Mouse (Mus musculus): ENCODE data around the gene Kcnj2.

GRCm38 (mm10) chr11:111022681-111023281 is 43.2 kb upstream of the Kcnj2 start:
- no peak for TF ChIP-seq CTCF (IDR thresholded peaks at IDR 0.05; ENCODE audit: low read depth)
- no peak for TF ChIP-seq EP300 (optimal IDR thresholded peaks at IDR 0.05)
